Mouse (Mus musculus): ENCODE measurements around the gene Brf1.
A peak's percentile ranks its signal among the peaks of the same experiment; 100 is the strongest.

The Brf1 gene

DNA sequence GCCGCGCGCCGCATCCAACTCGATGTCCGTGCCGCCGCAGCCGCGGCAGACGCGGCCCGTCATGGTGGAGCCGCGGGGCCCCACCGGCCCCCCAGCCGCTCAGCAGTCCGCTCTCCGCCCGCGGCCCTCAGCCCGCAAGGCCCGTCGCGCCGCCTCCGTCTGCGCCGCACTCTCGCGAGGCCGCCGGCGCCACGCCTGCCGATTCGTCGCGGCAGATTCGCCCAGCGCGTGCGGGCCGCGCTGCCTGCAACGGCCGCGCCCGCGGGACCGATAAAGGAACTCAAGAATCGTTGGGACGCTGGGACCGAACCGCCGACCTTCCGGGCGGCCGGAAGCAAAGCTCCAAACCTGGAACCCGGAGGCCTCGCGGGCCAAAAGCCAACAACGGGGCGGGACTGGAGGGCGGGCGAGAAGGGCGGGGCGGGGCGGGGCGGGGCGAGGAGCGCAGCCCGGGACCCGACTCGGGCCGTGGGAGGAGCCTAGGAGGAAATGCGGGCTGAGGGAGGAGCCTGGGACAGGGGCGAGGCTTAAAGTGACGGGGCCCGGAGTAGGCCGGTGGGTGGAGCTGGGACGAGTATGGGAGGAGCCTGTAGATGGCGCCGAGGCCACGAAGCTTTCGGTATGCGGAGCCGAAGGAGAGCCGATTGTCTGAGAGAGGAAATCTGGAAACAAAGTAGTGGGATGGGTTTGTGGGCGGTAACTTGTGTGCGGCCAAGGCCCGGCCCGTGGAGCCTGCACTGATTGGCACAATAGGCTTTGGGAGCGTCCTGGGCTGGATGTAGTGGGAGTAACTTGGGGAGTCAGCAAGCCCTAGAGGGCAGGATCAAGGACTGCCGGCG lies at the start of gene Brf1:
Gene Brf1 (minus strand): TSS at position 411 of the 839 bp plus-strand sequence.
- peak; percentile 98 to 99 for DNase-seq

DNA sequence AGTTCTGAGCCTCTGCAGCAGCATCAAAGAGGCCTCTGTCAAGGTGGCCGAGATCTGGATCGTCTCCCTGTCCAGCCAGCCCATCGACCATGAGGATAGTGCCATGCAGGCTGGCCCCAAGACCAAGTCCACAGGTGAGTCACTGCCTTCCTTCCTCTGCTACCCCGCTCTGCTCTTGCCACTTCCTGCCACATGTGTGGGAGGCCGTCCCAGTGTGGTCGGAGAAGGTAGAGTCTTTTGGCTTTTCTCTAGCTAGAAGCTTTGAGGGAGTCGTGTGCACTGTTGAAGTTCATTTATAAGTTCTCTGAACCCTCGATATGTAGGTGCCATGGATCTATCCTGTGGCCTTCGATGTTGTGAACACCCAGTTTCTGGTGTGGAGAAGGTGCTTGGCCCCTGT lies 49.3 kb upstream of the Brf1 start:
- DNase-seq, result no peak

DNA sequence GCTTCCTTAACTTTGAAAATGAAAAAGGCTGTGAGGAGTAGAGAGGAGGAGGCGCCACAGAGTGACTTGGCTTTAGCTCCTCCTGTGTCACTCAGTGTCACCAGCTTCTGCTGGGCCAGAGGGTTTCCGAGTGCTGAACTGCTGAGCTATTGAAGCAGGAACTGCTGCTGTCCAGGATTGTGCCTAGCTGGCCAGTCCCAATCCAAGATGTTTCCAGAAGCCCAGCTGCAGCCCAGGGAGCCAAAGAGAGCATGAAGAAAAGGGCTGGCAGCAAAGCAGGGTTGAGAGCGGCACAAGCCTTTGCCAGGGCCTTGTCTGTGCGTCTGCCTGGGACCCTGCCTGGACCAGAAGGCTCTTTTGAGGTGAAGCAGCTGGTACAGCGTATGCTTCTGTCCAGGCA lies 47.6 kb upstream of the Brf1 start:
- no peak for DNase-seq

DNA sequence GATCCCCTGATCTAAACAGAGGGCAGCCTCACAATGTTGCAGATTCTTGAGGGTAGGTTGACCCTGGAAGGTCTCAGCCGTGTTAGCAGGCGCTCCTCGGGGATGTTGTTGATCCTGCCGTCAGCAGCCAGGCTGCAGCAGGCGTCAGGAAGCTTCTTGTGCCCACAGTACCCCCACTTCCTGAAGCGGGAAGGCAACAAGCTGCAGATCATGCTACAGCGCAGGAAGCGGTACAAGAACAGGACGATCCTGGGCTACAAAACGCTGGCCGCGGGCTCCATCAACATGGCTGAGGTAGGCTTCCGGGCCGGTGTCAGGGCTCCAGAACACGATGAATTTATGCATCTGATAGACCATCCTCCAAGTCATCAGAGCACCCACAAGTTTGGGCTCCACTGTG lies 46.4 kb upstream of the Brf1 start:
- no peak for DNase-seq

DNA sequence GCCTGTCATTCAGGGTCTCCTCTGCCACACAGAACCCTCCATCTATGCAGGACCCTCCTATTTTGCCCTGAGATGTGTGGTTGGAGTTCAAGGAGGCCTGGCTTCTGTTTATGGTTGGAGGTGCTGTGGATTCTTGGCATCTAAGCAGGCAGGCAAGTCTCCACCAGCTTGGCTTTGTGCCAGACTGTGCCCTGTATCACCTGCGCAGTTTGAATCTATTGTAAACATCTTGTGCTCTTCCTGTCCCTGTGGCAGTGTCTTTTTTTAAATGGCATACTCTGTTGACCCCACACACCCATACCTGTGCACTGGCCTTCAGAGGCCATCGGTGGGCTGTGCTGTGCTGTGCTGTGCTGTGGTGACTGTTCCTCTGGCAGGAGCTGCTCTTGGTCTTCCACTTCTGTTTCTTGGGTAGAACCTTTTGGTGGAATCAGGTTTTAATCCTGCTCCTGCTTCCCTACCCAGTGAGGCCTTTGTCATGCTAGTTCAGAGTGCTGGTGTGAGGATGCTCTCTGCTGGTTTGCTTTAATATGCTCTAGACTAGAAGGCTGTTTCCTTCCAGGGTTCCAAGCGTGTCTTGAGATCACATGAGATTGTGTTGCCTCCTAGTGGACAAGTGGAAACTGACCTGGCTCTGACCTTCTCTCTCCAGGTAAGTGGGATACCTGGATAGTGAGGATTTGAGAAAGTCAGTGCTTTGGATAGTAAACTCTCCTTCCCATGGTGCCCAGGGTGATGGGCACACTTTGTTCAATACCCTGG lies 44.6 kb upstream of the Brf1 start:
- DNase-seq, result peak in 1 of 2 experiments; percentile 56

DNA sequence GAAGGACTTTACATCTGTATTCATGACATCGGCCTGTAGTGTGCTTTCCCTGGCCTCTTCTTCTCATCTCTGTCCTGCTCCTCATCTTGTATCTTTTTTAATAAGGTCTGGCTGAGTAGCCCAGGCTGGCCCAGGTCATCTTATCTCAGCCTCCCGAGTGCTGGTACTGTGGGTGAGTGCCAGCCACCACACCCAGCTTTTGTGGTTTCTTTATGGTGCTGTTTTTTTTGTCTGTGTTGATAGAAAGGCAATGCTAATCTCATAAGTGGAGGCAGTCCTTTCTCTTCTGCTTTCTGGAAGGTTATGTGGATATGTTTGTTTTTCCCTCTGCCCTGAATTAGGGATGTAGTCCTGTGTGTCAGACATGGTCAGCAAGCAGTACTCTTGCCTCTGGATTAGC lies 42.0 kb upstream of the Brf1 start:
- DNase-seq, result no peak

DNA sequence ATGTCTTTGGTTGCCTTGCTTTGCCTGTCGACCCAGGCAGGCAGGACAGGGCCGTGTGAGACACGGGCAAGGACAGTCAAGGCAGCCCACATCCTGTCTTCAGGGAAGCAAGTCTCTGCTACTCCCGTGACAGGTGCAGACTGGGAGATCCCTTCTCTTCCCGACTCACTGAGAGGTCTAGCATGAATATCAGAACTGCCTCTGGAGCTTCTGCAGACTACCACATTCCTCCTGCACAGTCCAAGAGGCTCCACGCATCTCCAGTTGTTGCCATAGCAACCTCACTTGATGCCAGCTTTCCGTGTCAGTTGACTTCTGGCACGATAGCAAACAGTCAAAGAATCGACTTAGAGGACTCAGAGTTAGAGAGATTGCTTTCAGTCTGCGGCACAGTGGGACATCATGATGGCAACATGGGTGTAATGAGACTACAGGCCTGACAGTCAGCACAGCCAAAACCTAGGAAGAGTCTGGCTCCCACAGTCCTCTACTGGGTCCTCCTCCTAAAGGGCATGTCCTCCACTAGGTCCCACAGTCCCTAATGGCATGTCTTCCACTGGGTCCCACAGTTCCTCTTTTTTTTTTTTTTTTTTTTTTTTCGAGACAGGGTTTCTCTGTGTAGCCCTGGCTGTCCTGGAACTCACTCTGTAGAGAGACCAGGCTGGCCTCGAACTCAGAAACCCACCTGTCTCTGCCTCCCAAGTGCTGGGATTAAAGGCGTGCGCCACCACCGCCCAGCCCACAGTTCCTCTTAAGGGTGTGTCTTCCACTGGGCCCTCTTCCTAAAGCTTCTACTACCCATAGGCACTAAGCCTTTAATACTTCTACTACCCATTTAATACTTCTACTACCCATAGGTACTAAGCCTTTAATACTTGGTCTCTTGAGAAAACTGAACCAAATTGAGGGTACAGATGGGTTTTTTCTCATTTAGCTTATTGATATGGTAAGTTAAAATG lies 41.3 kb upstream of the Brf1 start:
- peak; percentile 36 to 56 for DNase-seq

DNA sequence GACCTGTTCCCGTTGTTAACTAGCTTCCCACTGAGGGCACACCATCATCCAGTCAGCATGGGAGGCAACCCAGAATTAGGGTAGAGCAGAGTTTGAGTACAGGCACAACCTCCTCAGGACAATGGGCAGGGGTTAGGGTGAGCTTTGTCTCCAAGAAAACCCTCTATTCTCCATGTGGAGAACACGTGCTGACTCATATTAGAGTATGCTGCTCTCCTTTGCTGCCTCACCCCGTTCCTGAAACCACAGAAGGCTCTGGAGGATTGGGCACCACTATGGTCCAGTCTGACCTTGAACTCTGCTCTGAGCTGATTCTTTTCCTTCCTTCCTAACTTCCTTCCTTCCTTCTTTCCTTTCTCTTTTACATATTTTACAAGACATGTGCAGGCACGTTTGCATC lies 37.9 kb upstream of the Brf1 start:
- no peak for DNase-seq

DNA sequence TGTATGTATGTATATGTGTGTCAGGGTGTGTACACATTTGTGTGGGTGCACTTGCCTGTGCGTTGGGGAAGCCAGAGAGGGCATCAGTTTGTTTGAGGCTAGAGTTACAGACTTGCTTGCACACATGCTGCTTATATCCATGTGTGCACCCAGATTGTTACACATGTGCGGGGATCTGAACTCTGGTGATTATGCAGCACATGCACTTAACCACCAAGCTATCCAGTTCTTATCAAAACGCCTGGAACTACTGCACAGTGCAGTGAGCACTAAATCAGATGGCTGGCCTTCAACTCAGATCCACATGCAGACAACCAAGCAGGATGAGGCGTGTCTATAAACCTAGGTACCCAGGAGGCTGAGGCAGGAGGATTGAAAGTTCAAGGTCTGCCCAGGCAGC lies 36.5 kb upstream of the Brf1 start:
- no peak for DNase-seq

DNA sequence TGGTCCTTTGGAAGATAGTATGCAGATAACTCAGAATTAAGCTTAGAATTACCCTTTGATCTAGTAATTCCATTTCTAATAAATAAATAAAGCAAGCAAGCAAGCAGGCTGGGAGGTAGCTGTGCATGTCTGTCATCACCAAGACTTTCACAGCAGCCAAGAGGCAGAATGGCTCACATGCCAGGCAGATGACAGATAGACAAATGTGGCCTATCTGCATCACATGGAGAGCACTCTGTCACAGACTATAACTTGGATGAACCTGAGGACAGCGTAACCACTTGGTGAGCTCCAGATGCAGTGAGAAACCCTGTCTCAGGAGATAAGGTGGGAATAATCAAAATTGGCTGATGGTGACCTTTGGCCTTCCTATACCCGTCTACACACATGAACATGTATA lies 34.6 kb upstream of the Brf1 start:
- DNase-seq, result no peak

DNA sequence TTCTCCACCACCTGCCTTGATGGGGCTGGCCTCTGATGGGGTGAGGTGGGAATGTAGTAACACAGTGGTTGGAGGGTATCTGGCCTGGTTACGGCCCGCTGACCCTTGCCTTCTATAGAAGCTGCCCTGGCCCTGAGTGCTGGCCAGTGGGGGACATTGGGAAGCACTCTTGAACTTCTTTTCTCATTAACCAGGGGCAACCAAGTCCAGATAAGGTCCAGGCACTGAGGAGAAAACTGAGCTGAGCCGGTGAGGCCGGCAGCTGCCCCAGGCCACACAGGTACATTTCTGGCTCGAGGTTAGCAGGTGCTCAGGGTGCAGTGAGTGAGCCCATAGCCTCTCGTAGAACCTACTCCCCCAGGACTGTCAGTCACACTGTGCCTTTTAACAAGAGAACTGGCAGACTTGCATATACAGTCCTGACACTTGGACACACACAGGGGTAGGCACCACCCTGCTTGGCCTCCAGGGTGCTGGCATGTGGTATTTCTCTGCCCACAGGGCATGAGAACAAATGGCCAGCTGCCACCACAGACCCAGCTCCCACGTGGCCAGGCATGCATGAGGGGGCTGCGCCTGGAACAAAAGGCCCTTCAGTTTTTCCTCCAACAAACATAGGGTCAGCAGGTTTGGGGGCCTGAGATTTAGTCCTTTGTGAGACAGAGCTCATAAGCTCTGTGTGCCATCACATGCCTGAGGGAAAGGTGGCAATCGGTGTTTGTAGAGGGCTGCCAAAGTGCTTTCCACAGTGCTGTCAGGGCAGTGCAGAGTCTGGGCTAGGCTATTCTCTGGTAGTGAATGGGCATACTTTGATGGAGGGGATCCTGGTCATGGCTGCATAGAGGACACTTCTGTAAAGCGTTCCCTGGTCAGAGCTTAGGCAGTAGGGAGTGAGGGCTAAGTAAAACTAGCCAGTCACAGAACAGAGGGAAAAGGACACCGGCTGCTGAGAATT lies 32.1 kb upstream of the Brf1 start:
- DNase-seq, result no peak

DNA sequence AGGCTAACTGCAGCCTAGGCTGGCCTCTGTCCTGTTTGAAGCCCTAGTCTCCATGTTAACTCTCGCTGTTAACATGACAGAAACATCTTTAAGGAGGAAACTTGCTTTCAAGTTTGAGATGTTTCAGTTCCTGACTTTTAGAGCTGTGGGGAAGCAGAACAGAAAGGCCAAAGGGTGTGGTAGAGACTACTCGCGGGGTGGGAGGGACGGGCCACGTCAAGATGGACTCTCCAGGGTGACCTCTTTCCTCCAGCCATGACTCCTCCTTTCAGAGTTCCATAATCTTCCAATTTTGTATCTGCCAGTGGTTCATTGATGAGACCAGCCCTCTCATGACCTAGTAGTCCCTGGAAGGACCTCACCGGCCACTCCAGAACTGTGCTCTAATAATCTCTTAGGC lies 30.9 kb upstream of the Brf1 start:
- DNase-seq, result no peak

DNA sequence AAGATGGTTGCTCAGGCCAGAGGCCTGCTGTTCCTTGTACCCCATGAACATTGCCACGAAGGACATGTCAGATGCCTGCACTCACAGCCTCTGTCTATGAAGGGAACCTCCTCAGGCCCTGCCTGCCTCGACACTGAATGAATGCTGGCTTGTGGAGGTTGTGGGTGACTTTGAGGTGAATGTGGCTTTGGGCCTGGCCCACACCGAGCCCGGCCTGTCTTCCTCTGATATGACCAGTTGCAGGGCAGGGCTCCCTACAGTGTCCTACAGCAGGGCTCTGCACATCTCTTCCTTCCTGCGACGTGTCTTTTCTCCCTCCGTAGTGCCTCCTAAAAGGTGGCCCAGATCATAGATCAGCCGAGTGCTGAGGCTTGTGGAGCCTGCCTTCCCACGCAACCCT lies 30.5 kb upstream of the Brf1 start:
- DNase-seq, result no peak

DNA sequence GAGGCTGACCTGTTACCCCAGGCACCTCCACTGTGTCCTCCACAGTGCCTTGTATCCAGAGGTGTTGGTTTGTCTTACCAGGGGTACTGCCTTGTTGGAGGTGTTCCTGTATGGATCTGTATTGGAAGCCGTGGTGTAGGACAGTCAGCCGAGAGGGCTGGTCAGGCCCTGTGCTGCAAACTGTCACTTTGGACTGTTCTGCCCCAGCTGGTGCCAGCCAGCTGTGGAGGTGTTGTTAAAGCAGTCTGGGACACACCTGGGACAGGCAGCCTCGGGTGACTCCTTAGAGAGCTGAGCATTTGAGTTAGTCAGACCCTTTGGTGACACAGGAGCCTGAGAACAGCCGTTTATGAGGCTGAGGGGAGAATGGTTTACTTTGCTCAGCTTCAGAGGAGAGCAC lies 29.5 kb upstream of the Brf1 start:
- DNase-seq, result no peak

DNA sequence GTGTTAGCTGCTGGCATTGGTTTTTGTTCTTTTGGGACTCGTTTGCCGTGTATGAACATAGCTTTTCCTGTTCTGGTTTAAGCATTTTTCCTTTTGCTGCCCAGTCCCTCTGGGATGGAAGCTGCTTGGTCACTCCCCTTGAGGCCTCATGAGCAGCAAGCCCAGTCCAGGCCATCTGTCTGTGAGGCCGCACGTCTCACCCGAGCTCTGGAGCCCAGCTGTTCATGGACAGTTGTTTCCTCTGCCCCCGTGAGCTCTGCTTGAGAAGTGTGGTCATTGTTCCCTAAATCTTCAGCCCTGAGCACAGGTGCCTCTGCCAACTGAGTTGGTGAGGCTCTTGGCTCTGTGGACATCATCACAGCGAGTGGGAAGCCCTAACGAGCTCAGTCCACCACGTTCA lies 28.4 kb upstream of the Brf1 start:
- DNase-seq, result no peak

DNA sequence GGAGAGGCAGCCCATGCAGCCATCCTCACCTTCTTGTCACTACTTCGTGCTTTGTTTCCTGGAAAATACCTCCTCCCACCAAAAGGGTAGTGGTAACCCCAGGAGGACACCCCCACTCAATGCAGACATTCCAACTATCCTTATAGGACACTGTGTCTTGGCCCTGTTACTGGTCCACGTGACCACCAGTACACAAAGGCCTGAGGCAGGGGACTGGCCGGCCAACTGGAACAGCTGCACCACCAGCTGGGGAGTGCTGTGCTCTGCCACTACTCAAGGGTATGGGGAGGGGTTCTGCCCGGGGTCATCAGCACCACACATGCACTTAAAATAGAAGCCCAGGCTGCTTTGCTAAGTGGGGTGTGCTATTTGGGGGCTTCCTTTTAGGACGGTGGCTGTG lies 27.6 kb upstream of the Brf1 start:
- peak in 1 of 2 experiments; percentile 47 for DNase-seq

DNA sequence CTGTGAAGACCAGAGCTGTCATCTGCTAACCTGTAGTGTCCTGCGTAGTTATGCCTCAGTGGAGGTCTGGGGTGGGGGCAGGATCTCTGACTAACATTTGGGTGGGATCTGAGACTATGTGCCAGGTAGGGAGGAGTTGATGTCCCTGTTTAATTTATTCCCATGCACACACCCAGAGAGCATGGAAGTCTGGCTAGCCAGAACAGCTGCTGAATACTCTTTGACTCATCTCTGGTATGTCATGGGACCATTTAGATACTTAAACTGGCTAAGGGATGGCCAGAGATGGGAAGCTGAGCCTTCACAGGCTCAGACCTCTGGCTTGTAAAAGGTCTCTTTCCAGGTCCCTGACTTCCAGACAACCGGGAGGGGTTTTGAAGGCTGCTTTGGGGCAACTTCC lies 27.0 kb upstream of the Brf1 start:
- DNase-seq, result no peak

DNA sequence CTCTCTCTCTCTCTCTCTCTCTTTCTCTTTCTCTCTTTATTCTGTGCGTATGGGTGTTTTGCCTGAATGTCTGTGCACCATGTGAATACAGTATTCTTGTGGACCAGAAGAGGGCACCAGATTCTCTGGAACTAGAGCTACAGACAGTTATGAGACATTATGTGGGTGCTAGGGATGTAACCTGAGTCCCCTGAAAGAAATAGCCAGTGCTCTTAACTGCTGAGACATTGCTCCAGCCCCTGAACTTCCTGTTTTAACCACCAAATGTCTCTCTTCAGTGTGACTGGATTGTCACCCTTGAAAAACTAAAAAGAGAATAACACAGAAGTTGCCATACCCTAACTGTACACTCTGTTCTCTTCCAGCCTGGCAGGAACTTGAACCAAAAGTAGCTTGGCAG lies 26.1 kb upstream of the Brf1 start:
- no peak for DNase-seq

DNA sequence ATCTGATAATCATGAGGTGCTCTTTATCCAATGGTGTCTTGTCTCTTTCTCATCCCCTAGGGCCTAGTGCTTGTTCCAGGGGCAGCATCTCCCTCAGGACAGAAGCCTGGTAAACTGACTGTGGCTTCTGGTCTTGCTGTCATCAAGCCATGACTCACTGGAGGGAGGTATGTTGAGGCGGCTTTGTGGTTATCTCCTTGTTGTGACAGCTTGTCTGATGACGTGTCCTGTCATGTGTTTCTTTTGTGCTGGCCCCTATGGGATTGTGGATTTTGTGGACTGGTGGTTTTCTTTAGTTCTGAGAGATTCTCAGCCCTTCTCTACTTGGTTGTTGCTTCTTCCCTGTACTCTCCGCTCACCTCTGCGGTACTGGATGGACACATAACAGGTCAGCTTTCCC lies 22.6 kb upstream of the Brf1 start:
- no peak for DNase-seq

DNA sequence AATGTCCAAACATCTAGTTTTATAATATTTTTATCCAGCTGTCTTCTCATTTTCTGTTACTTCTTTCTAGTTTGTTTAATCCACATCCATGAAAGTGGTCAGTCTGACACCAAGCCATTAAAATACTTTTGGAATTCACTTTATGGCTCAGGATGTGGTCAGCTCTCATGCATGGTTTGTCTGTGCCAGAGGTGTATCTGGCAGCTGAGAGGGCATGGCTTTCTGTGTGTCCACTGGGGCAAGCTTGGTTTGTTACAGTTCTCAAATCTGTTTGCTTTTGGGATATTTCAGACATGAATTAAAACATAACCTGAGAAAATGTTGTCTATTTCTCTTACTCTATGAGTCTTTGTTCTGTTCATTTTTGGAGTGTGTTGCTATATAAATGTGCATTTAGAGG lies 21.0 kb upstream of the Brf1 start:
- DNase-seq, result no peak

DNA sequence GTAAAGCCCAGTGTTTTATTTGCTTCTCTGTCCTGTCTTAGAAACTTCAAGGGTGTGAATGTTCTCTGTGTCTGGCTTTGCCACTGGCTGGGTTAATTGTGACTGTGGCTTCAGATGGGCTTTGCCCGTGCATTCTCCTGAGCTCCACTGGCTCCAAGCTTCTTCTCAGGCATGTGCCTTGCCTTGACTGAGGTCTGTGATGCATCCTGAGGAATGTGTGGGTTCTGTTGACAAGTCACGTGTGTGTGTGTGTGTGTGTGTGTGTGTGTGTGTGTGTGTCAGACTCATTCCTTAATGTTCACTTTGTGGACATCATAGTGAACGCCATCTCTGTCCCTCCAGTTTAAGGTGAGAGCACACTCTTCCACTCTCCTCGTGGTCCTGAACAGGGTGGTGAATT lies 18.3 kb upstream of the Brf1 start:
- DNase-seq, result no peak

DNA sequence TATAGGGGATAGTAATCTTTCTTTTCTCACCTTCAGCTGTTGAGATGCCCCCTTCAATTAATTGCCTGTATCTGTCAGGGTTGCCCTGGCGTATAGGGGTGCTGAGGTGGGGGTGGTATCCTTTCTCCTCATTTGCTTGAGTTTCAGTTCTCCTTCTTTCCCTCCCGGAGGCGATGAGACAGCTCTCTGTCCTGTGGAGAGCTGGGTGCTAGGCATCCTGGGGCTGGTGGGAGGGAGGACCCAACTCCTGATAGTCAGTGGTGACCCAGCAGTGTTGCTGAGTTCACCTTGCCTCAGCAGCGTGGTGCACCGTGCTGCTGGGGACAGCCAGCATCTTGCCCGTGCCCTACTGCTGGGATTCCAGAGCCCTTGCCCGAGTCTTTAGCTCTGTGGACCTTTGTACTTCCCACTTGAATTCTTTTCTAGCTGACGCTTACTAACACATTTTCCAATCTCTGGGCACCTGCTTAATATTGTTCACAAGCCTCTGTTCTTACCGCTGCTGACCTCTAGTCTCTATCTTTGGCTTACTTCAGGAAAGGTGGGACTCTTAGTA lies 17.0 kb upstream of the Brf1 start:
- no peak for DNase-seq

All from lung, postnatal 4 days (tissue).